Mouse (Mus musculus): ENCODE measurements at regions not wholly inside any gene's neighbourhood (a gene's known extent, or its start where the extent isn't known, plus 50 kb on each side); places are given as distances from the start of the nearest gene placed in this dataset.

DNA sequence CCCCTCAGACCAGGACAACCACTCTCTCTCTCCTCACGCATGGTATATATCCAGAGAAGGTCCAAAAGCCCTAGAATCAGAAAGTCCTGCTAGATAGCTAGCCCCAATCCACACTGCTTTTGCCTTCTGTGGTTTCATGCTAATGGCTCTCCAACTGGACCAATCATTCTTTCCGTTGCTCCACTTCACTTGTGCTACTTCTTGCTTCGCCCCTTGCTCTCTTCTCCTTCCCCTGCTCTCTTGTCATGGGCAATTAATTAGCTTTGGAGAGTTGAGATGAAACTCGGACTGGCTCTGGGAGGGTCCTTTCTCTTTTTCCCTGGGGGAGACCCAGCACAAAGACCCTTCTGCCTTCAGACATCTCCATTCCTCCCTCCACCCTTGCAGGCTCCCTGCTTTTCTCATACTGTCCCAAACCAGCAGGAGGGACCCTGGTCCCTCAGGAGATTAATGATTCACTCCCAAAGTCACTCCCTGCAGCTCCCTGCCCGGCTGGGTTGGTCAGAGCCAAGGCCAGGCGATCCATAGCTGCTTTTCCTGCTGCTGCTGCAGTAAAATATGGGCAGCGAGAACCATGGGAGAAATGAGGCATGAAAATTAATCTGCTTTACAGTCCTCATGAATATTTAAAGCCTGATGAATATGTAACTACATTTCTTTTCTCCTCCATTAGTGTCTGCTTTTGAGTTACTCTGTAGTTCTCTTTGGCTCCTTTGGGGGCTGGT, 113.7 kb upstream of the Thy1 start:
- no peak for ATAC-seq (replicated peaks; ENCODE audit: poor library complexity, severe bottlenecking)

DNA sequence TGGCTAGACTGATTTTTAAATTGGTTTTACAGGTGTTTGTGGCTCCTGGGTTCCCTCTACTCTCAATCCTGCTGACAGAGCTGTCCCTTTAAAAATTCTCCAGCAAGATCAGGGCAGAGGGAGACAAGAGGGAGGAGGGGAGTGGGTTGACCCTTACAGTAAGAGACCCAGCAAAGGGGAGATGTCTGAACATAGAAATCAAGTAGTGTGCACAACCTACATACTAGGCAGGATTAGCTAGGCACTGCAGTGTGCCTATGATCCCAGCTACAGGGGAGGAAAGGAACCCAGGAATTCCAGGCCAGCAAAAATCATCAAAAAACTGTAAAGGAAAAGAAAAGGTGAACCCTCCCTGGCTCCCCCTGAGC, 113.2 kb upstream of the Thy1 start:
- ATAC-seq (replicated peaks; ENCODE audit: poor library complexity, severe bottlenecking): no peak

DNA sequence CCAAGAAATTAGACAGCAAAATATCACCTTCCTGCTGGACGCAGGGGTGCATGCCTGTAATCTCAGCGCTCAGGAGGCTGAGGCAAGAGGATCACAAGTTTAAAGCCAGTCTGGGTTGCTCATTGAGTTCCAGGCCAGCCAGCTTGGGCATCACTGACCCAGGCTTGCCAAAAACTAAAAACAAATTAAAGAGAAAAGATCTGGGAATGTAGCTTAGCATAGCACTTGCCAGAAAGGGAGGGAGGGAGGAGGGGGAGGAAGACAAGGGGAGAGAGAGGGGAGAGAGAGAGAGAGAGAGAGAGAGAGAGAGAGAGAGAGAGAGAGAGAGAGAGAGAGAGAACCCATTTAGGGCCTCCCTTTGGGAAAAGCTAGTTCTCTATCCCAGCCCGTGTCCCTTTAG, 112.7 kb upstream of the Thy1 start:
- no peak for ATAC-seq (replicated peaks; ENCODE audit: poor library complexity, severe bottlenecking)

DNA sequence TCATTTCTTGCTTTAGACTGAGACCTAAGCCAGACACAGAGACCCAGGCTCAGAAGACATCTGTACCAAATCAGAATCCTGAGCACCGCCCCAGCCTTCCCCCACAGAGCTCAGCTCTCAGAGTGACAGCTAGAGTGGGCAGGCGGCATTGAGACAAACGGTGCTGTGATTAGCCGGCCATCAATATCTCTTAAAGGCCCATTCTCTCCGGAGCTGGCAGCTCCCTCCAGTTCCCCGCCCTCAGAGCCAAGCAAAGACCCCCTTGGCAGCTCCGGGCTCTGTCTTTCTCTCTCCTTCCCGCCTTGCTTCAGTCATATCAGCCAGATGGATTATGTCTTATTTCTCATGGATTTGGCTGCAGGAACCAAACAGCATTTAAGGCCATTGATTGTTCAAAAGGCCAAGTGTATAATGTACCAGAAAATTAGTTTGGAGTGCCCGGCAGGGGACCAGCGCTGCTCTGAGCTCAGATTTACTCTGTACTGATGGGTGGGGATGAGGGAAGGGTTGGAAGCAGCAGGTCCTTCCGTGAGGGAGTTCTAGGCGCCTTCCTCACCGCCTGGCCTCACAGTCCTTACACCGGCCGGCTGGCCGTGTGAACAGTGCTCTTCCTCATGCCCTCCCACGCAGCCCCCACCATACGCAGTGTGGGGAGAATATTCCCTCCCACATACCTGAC, 109.0 kb upstream of the Thy1 start:
- no peak for ATAC-seq (replicated peaks; ENCODE audit: poor library complexity, severe bottlenecking)

DNA sequence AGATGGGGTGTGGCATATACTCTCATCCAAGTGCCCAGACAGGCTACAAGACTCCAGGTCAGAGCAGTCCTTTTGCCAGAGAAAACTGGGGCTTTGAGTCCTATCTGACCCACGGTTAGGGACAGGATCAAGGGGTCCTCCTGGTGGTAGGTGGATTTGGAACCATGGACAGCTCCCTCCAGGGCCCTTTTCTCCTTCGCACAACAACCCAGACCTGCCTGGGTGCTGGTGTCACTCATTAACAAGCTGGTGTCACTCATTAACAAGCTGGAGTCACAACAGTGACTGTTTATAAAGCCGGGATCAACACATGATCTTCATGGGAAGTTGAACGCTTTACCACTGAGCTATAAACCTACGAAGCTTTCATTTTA, 108.5 kb upstream of the Thy1 start:
- no peak for ATAC-seq (replicated peaks; ENCODE audit: poor library complexity, severe bottlenecking)

DNA sequence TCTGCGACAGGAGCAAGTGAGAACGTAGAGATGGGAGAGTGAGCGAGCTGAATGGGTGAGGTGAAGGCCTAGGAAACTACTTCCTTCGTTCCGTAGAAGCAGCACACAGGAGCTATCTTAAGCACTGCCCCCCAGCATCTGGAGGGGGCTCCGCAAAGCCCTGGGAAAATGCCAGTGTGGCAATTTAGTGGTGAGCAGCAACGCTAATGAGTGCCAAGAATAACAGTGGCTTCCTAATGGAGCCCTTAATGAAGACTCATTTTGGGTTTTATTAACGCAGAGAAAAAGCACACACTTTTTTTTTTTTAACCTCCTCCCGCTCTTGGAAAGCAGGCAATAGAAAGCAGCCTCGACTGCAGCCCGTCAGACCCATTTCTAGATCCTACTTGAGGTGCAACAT, 103.8 kb upstream of the Thy1 start:
- ATAC-seq (replicated peaks; ENCODE audit: poor library complexity, severe bottlenecking): no peak

DNA sequence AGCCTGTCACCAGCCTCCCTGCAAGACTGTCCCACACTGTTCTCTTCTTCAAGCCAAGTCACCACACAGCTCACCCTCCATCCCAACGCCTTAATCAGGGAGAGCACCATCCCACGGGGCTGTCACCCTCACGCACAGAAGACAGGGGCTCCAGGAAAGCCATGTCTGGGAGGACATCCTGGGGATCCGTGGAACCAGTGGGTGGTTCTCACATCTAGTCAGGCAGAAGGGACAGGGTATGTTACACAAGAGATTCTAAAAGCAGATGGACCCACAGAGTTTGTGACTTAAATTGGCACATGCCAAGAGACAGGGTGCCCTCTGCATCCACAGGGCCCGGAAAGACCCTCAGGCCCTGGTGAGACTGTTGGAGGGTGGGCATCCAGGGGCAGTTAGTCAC, 101.0 kb upstream of the Thy1 start:
- ATAC-seq (replicated peaks; ENCODE audit: poor library complexity, severe bottlenecking): no peak

DNA sequence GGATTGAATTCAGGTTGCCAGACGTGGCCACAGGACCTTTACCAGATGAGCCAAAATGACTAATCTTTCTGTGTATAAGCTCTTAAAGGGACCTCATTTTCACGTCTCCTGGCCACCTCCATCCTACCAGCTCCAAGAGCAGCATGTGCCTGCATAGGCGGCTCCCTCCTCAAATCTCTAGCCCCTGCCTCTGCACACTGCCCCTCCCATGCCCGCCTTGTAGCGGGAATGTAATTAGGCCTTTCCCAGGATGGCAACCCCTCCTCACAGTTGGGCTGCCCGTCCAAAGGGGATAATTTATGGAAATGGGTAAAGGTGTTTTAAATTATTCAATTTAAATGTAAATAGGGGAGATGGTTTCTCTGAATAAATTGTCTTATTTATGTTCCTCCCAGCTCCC, 99.7 kb upstream of the Thy1 start:
- no peak for ATAC-seq (replicated peaks; ENCODE audit: poor library complexity, severe bottlenecking)

DNA sequence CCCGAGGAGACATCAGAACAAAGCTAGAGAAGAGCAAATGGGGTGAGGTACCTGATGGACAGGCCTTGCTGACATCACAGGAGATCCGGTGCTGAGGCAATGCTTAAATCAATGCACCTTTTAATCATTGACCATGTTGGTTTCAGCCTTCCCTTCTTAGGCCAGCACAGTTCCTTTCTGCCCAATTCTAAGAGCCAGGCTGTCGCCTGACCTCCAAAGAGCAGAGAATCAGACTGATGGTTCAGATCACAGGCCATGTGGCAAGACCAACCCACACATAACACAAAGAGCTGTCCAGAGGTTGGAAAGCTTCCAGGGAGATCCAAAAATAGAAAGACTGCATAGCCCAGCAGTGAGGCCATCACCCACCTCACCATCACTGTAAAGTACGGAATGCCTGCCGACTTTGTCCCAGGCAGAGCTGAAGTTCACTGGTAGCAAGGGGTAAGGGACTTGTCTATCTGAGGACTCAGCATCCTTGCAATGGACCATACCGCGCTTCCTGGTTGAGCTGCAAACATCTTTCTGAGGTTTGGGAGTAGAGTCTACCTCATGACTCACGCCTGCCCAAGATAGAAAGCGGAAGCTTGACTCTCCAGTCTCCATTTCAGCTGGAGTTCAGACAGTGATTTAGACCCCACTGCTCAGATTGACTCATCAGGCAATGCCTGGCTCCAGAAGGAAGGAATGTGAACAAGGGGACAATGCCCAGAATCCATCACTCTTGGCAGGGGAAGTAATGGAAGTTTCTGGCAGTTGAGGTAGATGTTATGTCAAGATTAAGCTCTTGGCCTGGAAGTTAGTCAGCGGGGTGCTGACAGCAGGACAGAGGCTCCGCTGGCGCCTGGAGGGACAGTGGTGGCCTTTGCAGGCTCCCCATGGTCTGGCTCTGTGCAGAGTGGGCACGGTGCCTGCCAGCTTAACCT, 98.1 kb upstream of the Thy1 start:
- no peak for ATAC-seq (replicated peaks; ENCODE audit: poor library complexity, severe bottlenecking)

DNA sequence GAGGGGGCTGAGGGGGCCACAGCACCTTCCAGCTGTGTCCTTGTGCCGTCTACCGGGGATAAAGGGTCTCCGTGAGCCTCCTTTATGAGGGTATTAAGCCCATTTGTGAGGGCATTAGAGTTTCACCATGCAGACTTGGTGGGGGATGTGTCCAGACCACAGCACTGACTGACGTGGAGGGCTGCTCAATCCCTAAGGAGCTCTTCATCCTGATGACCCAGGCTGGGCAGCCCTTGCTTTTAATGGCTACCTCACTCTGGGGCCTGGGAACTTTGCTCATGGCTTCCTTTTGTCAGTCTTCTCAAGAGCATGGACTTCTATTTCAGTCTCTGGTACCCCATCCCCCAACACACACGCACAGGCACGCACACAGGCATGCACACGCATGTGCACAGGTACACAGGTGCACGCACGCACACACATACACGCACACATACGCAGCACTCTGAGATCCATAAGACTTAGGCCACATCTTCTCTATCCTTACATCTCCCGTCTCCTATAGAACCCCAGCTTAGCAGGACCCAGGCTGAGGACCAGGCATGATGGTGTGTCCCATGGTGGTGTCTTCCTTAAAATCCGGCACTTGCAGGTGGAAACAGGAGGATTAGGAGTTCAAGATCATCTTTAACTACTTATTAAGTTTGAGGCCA, 97.1 kb upstream of the Thy1 start:
- no peak for ATAC-seq (replicated peaks; ENCODE audit: poor library complexity, severe bottlenecking)

DNA sequence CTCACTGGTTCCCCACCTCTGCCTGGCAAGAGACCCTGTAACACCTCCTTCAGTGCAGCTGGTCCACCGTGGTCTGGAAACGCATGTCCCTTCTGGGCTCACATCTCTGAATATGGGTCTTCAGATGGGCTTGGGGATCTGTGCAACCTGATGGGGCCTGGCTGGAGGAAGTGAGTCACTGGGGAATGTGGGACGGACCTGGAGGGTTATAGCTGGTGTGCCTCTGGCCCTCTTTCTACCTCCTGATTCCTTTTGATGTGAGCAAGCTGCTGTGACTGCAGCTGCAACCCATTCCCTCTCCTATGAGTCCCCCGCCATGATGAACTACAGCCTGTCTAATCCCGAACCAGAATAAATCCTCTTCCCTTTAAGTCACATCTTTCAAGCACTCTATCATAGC, 96.1 kb upstream of the Thy1 start:
- no peak for ATAC-seq (replicated peaks; ENCODE audit: poor library complexity, severe bottlenecking)

DNA sequence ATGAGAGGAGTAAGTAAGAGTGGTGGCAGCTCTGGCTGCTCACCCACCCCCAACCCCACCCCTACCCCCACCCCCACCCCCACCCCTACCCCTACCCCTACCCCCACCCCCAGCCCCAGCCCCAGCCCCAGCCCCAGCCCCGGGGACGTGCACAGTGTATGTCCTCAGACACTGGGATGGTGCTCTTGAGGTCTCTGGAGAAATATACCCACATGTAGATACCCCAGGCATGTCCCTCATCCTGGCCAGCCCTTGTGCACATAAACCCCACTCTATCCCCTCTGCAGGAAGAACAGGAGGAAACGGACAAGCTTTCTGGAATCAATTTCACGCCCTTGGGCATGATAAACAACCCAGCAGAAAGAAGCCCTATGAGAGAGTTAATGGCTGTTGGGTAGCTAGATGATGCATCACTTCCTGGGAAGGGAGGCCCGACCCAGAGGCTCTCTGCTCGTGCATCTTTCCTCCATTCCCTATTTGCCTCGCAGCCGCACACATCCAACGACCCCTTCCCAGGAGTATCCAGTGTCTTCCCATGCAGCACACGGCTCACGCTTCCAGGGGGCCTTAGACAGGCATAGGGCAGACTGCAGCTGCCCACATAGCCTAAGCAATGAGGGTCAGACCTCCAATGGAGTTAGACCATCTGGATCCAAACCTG, 95.6 kb upstream of the Thy1 start:
- ATAC-seq (replicated peaks; ENCODE audit: poor library complexity, severe bottlenecking): no peak

DNA sequence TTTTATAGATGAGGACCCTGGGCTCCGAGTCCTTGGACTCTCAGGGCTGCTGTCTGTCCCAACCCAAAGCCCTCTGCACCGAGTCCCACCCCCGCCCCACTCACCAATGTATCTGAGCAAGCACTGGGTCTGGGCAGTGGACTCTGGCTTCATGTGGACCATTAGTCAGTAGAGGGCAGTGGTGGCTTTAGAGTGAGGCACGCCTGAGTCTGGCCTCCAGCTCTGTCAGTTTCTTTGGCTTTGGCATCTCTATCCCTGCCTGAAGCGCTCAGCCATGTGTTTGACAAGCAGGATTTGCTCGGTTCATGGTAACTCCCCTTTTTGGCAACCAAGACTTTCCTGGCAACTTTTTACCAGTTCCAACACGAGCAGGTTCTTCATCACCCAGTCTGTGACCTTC, 90.1 kb upstream of the Thy1 start:
- ATAC-seq (replicated peaks; ENCODE audit: poor library complexity, severe bottlenecking): no peak

DNA sequence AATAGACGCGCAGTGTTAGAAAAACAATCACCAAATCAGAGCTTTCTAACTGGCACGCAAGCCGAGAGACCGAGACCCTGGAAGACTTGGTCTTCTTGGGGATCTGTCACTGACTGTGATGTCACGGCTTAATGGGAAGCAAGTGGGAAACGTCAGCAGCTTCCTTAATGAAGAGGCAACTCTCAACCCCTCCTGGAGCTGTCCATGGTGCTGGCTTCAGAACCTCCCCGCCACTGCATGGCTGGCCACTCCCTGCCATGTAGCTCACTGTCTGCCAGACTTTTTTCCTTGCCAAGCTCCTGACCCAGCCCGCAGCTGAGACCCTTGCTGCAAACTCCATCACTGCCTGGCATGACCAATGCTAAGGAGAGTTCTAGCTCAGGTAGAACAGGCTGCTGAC, 83.6 kb upstream of the Thy1 start:
- ATAC-seq (replicated peaks; ENCODE audit: poor library complexity, severe bottlenecking): peak; percentile 58

DNA sequence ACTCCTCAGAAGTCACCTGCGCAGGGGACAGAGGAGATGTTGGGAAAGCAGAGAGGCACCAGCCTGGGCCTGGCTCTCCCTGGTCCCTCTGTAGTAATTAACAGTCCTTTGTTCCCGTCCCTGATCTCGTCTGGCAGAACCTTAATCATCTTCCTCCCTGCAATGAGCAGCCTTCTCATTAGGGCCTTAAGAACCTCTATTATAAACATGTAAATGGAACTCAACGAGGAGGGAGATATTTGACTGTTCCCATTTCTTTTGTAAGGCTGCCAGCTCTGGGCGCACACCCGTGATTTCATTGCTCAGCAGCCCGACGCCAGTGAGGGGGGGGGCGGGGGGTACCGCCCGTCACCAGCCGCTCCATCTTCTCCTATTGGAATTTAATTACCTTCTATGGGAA, 81.8 kb upstream of the Thy1 start:
- no peak for ATAC-seq (replicated peaks; ENCODE audit: poor library complexity, severe bottlenecking)

DNA sequence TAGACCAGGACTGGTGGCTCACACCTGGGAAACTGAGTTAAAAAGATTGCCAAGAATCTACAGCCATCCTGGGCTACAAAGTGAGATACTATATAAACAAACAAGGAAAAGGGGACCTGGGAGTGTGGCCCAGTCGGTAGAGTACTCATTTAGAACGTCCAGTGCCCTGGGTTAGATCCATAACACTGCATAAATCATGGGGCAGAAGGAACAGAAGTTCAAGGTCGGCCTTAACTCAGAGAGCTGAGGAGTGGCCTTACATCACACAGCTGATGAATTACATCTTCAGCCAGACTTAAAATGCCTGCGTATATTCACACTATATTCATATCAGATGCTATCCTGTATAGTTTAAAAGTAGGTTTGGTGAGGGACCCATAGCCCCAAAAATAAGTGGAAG, 78.0 kb upstream of the Thy1 start:
- ATAC-seq (replicated peaks; ENCODE audit: poor library complexity, severe bottlenecking): no peak

DNA sequence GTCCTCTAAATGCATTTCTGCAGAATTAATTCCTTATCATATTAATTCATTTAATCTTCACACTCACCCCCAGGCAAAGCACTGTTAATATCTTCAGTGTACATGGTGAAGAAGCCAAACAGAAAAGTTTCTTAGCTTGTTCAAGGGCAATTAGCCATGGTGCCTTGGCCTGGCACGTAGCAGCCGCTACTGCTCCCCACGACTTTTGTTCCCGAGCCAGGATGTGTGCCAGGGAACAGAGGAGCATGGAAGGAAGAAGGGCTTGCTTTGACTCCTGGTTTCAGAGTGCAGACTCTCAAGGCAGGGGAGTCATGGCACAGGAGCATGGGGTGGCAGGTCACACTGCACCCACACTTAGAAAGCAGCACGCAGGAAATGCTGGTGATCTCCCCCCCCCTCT, 77.4 kb upstream of the Thy1 start:
- no peak for ATAC-seq (replicated peaks; ENCODE audit: poor library complexity, severe bottlenecking)

DNA sequence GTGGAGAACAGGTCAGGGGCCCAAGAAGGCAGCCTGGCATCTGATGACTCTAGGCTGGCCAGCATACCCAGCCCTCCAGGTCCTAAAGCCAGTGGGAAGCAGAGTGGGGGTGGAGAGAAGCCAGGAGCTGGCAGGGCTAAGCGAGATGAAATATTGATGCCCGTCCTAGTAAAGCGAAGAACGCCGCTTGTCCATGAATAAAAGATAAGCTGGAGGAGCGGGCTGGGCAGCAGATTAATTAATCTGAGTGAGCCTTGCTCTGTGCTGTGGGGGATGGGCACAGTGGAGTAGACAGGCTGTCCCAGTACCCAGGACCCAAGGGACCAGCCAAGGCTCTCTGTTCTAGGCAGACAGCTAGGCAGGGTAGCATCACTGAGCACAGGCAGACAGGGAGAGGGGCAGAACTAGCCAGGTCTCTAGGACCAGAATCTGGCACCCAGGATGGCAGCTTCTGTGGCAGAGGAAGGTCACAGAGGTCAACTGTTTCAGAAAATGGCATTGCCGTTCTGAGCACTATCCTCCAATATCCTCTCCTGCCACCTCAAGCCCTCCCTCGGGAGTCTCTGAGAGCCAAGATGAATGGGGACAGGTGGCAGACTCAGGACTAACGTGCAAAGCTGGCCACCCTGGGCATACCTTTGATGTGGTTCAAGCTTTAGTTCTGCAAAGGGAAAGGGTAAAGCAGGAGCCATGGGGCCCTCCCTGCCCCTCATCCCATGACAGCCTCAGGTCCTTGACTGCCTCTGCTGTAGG, 73.0 kb upstream of the Thy1 start:
- ATAC-seq (replicated peaks; ENCODE audit: poor library complexity, severe bottlenecking): no peak

DNA sequence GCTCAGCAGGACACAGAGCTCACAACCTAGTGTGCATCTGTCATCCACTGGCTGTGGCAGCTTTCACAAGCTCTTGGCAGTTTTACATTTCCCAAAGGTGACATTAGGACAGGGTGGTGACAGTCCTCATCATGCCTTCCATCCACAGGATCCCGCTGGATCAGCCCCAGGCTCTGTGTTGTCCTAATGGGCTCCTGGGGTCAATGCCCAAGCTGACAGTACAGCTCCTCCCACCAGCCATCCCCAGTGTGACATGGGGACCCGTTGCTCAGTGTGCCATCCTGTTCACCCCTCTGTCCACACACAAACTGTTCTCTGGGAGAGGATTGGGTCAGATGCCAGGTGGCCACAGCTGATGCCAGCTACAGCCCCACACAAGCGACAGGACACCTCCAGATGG, 72.3 kb upstream of the Thy1 start:
- ATAC-seq (replicated peaks; ENCODE audit: poor library complexity, severe bottlenecking): no peak

DNA sequence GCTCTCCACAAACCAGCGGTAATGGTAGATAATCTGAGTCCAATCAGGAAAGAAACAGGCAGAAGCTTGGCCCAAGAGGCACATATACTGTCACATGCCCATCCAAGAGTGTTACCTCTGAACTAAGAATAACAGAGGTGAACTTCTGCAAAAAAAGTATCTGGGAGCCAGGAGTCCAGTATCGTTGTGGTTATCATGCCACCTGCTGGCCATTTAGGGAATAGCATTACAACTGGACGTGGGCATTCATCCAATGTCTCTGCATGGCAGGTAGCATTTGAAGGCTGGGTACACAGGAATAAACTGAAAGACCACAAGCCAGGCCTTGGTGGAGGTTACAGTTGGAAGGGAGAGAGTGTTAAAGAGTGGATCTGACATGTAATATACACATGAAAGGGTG, 70.9 kb upstream of the Thy1 start:
- ATAC-seq (replicated peaks; ENCODE audit: poor library complexity, severe bottlenecking): peak; percentile 59; the same call in 1 of the 2 replicates
